Mouse (Mus musculus): ENCODE data around the gene Dpy19l2.

DNA sequence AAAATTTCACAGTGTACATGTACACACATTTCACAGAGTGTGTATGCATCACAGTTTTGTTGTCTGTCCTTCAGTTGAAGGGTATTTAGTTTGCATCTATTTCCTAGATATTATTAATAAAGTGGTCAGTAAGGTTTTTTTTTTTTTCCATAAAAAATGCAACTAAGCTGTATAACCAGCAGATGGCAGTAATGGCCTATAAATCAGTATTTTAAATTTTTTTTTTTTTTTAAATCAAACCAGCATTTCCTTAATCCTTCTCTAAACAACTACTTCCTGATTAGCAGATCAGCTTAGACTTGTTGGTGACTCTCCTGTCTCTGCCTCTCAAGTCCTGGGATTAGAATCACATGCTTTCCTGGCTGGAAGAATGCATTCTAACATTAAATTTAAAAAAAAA is 5.2 kb upstream of the Dpy19l2 start:
- TF ChIP-seq CTCF (IDR thresholded peaks at IDR 0.05; ENCODE audit: low read depth) (0 out of 2 replicates have a peak, but pooled peaks have one; percentile 23), EP300 (IDR thresholded peaks at IDR 0.05; ENCODE audit: low read depth) (no peak)
